Comparison of ENCODE assay signal across 1 mouse cellular context in the genomic region with DNA sequence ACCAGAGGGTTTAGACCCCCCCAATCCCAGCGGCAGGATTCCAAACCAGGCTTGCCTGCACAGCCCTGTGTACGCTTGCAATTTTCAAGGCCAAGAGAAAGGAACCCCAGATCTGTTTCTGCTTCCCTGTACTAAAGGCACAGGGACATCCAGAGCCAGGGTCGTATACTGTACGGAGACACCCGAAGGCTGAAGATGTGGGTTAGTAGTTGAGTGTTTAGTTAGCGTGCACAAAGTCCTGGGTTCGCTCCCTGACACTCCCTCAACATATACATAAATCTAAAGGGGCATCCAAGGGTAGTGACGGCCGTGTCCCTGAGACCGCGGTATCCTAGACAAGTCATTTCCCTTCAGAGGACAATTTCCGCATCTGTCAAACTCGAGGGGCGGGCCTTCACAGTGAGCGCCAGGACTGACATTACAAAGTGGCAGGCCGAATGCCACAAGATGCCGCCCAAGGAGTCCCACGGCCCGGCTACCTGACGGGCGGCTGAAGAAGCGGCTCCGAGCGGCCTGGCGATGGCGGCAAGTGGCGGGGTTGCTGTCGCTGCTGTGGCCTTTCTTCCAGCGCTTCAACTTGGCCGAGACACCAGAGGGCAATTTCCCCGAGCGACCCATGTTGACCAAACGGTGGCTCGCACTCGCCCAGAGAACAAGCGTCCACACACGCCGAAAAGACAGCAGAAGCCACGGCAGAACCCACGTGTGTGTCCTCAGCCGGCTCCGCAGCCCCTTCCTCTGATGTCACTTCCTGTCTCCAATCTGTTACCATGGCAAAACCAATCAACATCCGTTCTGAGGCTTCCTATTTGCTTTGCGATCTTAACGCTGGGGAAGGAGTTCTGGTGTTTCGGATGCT.
TF ChIP-seq lines count a peak whose summit lies in the region.

A gene (minus strand): TSS at position 714 of the 859 bp plus-strand sequence.

TF ChIP-seq in CH12.LX, 34 proteins besides CTCF, POLR2A, EP300 and RAD21:
- TF ChIP-seq USF2 (conservative IDR thresholded peaks at IDR 0.05; ENCODE audit: low read depth, low read length) = no peak
- TF ChIP-seq MYC (IDR thresholded peaks at IDR 0.05; ENCODE audit: low read depth, low read length) = peak; percentile 99
- peak; percentile 99 for TF ChIP-seq MAX (IDR thresholded peaks at IDR 0.05; ENCODE audit: low read length)
- 0 out of 2 replicates have a peak, but pooled peaks have one; percentile 40 for TF ChIP-seq UBTF (IDR thresholded peaks at IDR 0.05; ENCODE audit: low read depth, low read length)
- no peak for TF ChIP-seq RCOR1 (conservative IDR thresholded peaks at IDR 0.05; ENCODE audit: low read depth, low read length)
- TF ChIP-seq CHD1 (IDR thresholded peaks at IDR 0.05; ENCODE audit: low read depth, low read length) = no peak
- peak; percentile 82 for TF ChIP-seq TBP (conservative IDR thresholded peaks at IDR 0.05; ENCODE audit: low read depth, low read length)
- no peak; the same call in 1 of the 2 replicates for TF ChIP-seq POLR2AphosphoS2 (IDR thresholded peaks at IDR 0.05; ENCODE audit: low read depth, low read length)
- no peak for TF ChIP-seq MAFK (IDR thresholded peaks at IDR 0.05; ENCODE audit: insufficient replicate concordance, low read length)
- no peak for TF ChIP-seq GABPA (IDR thresholded peaks at IDR 0.05; ENCODE audit: insufficient replicate concordance, low read depth, low read length)
- peak; percentile 42; the same call in 1 of the 2 replicates for TF ChIP-seq MAZ (IDR thresholded peaks at IDR 0.05; ENCODE audit: low read depth, low read length)
- peak; percentile 76 for TF ChIP-seq NELFE (IDR thresholded peaks at IDR 0.05; ENCODE audit: low read depth, low read length)
- TF ChIP-seq KAT2A (IDR thresholded peaks at IDR 0.05; ENCODE audit: insufficient replicate concordance, low read length) = 0 out of 2 replicates have a peak, but pooled peaks have one; percentile 12
- TF ChIP-seq SMC3 (IDR thresholded peaks at IDR 0.05; ENCODE audit: low read depth, low read length) = no peak
- TF ChIP-seq ETS1 (conservative IDR thresholded peaks at IDR 0.05; ENCODE audit: low read depth, low read length) = no peak
- 0 out of 2 replicates have a peak, but pooled peaks have one; percentile 18 for TF ChIP-seq TCF12 (IDR thresholded peaks at IDR 0.05; ENCODE audit: low read depth, low read length)
- peak; percentile 100 for TF ChIP-seq SIN3A (IDR thresholded peaks at IDR 0.05; ENCODE audit: low read length)
- TF ChIP-seq JUN (IDR thresholded peaks at IDR 0.05; ENCODE audit: insufficient read depth, low read depth, low read length) = no peak
- peak; percentile 78 for TF ChIP-seq ELF1 (IDR thresholded peaks at IDR 0.05; ENCODE audit: low read depth, low read length)
- TF ChIP-seq ZC3H11A (IDR thresholded peaks at IDR 0.05; ENCODE audit: low read depth, low read length) = no peak
- peak; percentile 57; the same call in 1 of the 2 replicates for TF ChIP-seq ZMIZ1 (IDR thresholded peaks at IDR 0.05; ENCODE audit: low read depth, low read length)
- TF ChIP-seq ZNF384 (IDR thresholded peaks at IDR 0.05; ENCODE audit: low read depth, low read length) = no peak
- TF ChIP-seq IRF4 (IDR thresholded peaks at IDR 0.05; ENCODE audit: low read depth, low read length) = 0 out of 2 replicates have a peak, but pooled peaks have one; percentile 13
- TF ChIP-seq USF1 (IDR thresholded peaks at IDR 0.05; ENCODE audit: low read depth, low read length) = peak; percentile 28; the same call in 1 of the 2 replicates
- peak; percentile 100 for TF ChIP-seq MXI1 (IDR thresholded peaks at IDR 0.05; ENCODE audit: low read depth, low read length)
- TF ChIP-seq PAX5 (IDR thresholded peaks at IDR 0.05; ENCODE audit: low read length) = no peak
- TF ChIP-seq HCFC1 (IDR thresholded peaks at IDR 0.05; ENCODE audit: low read depth, low read length) = peak; percentile 83
- TF ChIP-seq E2F4 (IDR thresholded peaks at IDR 0.05; ENCODE audit: insufficient replicate concordance, low read depth, low read length) = no peak
- no peak for TF ChIP-seq CHD2 (IDR thresholded peaks at IDR 0.05; ENCODE audit: low read length)
- 0 out of 2 replicates have a peak, but pooled peaks have one; percentile 22 for TF ChIP-seq NRF1 (IDR thresholded peaks at IDR 0.05; ENCODE audit: low read depth, low read length)
- TF ChIP-seq ZKSCAN1 (IDR thresholded peaks at IDR 0.05; ENCODE audit: borderline replicate concordance, low read depth, low read length) = no peak
- no peak for TF ChIP-seq MEF2A (IDR thresholded peaks at IDR 0.05; ENCODE audit: borderline replicate concordance, low read depth, low read length)
- TF ChIP-seq BHLHE40 (IDR thresholded peaks at IDR 0.05; ENCODE audit: low read depth, low read length) = no peak
- TF ChIP-seq JUND (conservative IDR thresholded peaks at IDR 0.05; ENCODE audit: low read depth, low read length) = peak; percentile 37; the same call in 1 of the 2 replicates
